Mouse (Mus musculus) liver, embryonic 14.5 days (tissue): ENCODE data around the gene Galnt17. TPM values are rescaled to one million over a fixed set of nuclear protein-coding genes. Genes with fewer than 3 reads are reported as not detected.

Experiments
- ATAC-seq: fragments of 200-750 bp; cut with Nextera tagmentation; 2 replicates; pipeline ENCODE4 v1.8.0; 2017; ENCODE audit warnings: moderate number of reproducible peaks, mild to moderate bottlenecking, moderate library complexity; ENCODE audit not compliant: insufficient read depth
- DNase-seq, 3 experiments: peaks; one replicate each; pipeline ENCODE4 v3.0.0-alpha.2; 2012 to 2013; ENCODE audit warnings: low read depth in 3 of 3, low spot score in 3 of 3
- H3K27ac ChIP-seq: fragments of 300-500 bp; sonication (generic); 2 replicates; pipeline ENCODE4 v1.5.1; 2014; ENCODE audit warnings: moderate library complexity, mild to moderate bottlenecking, control low read depth, inconsistent platforms
- H3K27me3 ChIP-seq: fragments of 300-500 bp; sonication (generic); 2 replicates; pipeline ENCODE4 v1.6.1; 2014; ENCODE audit warnings: mild to moderate bottlenecking, low read length, moderate library complexity; ENCODE audit not compliant: control insufficient read depth, insufficient read depth
- H3K36me3 ChIP-seq: fragments of 300-500 bp; sonication (generic); replicated peaks from 2 replicates; pipeline ENCODE4 v1.6.1; 2014; ENCODE audit warnings: low read depth; ENCODE audit not compliant: control insufficient read depth, insufficient read depth
- H3K4me1 ChIP-seq, 2 experiments: fragments of 200-500 bp in 1 of 2; fragments of 300-500 bp in 1 of 2; sonication (generic) in 1 of 2; replicated peaks; 2 replicates each; pipeline ENCODE4 v1.6.1; 2012 to 2014; ENCODE audit warnings: antibody characterized with exemption in 1 of 2, inconsistent platforms in 1 of 2, low read length in 1 of 2; ENCODE audit not compliant: control insufficient read depth in 2 of 2, insufficient read depth in 2 of 2
- H3K4me2 ChIP-seq: fragments of 300-500 bp; sonication (generic); 2 replicates; pipeline ENCODE4 v1.6.1; 2014; ENCODE audit warnings: low read depth, mild to moderate bottlenecking, control low read depth, moderate library complexity
- H3K4me3 ChIP-seq, 2 experiments: fragments of 200-500 bp in 1 of 2; fragments of 300-500 bp in 1 of 2; sonication (generic) in 1 of 2; 2 replicates each; pipeline ENCODE4 v1.5.1; 2012 to 2014; ENCODE audit warnings: low read depth in 2 of 2, low read length in 2 of 2, mild to moderate bottlenecking in 2 of 2, control low read depth in 1 of 2, inconsistent platforms in 1 of 2, moderate library complexity in 1 of 2; ENCODE audit not compliant: insufficient read depth in 1 of 2
- H3K9ac ChIP-seq: fragments of 300-500 bp; sonication (generic); replicated peaks from 2 replicates; pipeline ENCODE4 v1.6.1; 2014; ENCODE audit warnings: mild to moderate bottlenecking, control low read depth, moderate library complexity
- H3K9me3 ChIP-seq: fragments of 300-500 bp; sonication (generic); 2 replicates; pipeline ENCODE4 v1.6.1; 2016; ENCODE audit warnings: low read length, mixed read lengths; ENCODE audit not compliant: control insufficient read depth
- CTCF ChIP-seq: IDR thresholded peaks from 2 replicates; pipeline ENCODE4 v1.5.1; 2016; ENCODE audit warnings: antibody characterized with exemption, low read depth, control low read depth
- EP300 ChIP-seq: IDR thresholded peaks from 2 replicates; pipeline ENCODE4 v1.6.1; 2016; ENCODE audit warnings: antibody characterized with exemption, low read depth
- WGBS: fragments of 180-500 bp; shearing (Covaris S2); extraction: QIAGEN DNeasy Blood & Tissue Kit; methylation state at CpG from one replicate; pipeline ENCODE4 v1.1.7; 2014; ENCODE audit not compliant: insufficient replicate concordance; 5-methylcytosine and 5-hydroxymethylcytosine counted together
- polyA plus RNA-seq, 2 experiments: library from polyadenylated mRNA; depleted of rRNA in 1 of 2; stranded (reverse) in 1 of 2; unstranded in 1 of 2; fragments of >200 nt; fragmentation: Nextera tagmentation in 1 of 2; extraction: Ambion mirVana in 1 of 2; gene quantifications; 2 replicates each; pipeline versions ENCODE4 v1.2.1 to v1.2.3; 2012 to 2014

Gene Galnt17
- polyA plus RNA-seq, 2 experiments, result 0.02 TPM; not detected in 1

DNA sequence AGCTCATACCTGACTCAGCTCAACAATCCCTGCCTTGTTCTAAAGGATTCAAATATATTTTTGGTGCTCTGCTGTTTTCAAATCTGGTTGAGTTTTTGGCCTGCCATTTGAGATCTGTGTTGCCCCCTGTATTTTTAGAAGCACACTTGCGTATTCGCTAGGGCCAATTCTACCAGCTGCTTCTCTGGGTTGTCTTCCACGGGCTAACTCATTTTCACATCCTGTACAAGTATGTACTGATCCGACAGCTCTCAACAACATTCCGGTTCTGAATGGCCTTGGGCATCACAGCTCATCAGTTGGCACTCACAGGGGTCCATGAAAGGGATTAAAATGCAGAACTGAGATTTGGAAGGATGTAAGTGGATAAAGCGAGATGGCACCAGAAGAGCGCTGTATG, 382.6 kb downstream of the Galnt17 start:
- Histone ChIP-seq H3K9ac (no peak overlapping the region), H3K4me2 (no peak overlapping the region), H3K4me1 (no peaks in the 10 kb centered on the region), H3K27ac (no peak overlapping the region), H3K9me3 (no peaks in the 10 kb centered on the region), H3K27me3 (no peaks in the 10 kb centered on the region), H3K4me3 (no peak overlapping the region), H3K36me3 (no peaks in the 10 kb centered on the region)
- DNase-seq, result no peak
- TF ChIP-seq EP300 (no peak), CTCF (no peak)
- no peak for ATAC-seq
- 78% methylated on average over 7 of the region's 7 CpGs for WGBS

DNA sequence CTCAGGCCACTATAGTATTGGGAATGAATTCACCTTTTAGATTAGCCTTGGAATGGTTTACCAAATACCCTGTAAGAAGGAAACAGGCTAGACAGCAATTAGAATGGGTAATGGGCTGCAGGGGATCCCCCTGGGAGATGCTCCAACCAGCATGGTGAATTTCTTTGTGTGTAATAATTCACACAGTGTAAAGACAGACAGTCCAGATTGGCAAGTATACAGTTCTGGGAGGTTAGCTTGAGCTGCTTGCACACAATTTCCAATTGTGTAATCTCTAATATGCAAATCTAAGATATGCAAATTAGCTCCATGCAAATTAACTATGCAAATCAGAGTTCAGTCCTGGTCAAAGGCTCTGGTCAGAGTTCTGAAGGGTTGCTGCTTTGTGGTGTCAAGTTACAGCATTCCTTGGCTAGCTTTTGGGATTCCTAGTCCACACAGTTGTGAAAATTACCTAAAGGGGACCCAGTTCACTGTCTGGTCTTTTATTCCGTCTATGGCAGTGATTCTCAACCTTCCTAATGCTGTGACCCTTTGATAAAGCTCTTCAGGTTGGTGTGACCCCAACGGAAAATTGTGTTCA, 384.0 kb downstream of the Galnt17 start:
- no peaks in the 10 kb centered on the region for H3K36me3 ChIP-seq
- H3K9ac ChIP-seq, result no peak overlapping the region
- no peak overlapping the region for H3K4me3 ChIP-seq
- H3K27ac ChIP-seq, result no peak overlapping the region
- DNase-seq (no peak), ATAC-seq (no peak)
- no peaks in the 10 kb centered on the region for H3K4me1 ChIP-seq
- WGBS, result 22% methylated on average over 2 of the region's 2 CpGs
- H3K9me3 ChIP-seq, result no peaks in the 10 kb centered on the region
- no peak for TF ChIP-seq CTCF
- TF ChIP-seq EP300, result no peak
- H3K27me3 ChIP-seq, result no peaks in the 10 kb centered on the region
- no peak overlapping the region for H3K4me2 ChIP-seq

DNA sequence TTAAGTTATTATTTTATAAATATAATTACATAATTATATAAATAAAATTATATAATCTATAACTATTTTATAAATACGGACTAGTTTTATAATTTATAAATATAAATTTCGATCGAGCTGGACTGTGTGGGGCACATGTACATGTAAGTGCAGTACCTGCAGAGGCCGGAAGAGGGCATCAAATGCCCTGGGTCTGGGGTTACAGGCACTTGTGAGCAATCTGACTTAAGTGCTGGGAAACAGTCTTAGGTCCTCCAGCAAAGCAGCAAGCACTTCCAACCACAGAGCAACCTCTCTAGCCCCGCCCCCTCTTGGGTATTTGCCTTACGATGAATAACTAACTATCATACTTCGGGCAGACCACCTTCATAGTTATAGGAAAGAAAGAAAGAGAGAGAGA, 388.3 kb downstream of the Galnt17 start:
- no peaks in the 10 kb centered on the region for H3K27me3 ChIP-seq
- WGBS, result 72% methylated on average over 7 of the region's 7 CpGs
- ATAC-seq, result no peak

DNA sequence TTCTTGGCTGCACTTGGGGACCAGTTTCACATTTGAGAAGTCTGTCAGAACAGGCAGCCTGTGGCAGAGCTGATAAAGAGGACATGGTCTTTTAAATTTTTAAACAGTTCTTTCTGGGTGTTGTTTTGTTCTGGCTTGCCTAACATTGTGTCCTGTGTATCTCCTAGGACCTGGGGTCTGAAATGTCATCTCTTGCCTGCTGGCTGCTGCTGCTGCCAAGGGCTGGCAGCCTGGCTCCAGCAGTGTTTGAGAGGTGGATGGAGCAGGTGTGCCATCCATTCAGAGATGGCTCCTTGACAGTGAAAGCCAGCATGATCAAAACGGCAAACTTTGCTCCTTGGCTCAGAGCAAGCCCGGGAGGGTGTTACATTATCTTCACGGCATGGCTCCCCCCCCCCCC, 393.7 kb downstream of the Galnt17 start:
- Histone ChIP-seq H3K27me3 (no peaks in the 10 kb centered on the region), H3K27ac (no peak overlapping the region), H3K9ac (no peak overlapping the region), H3K4me2 (no peak overlapping the region), H3K4me1 (no peaks in the 10 kb centered on the region), H3K4me3 (no peak overlapping the region), H3K36me3 (no peaks in the 10 kb centered on the region), H3K9me3 (no peaks in the 10 kb centered on the region)
- DNase-seq (no peak), ATAC-seq (no peak)
- WGBS, result 56% methylated on average over 3 of the region's 3 CpGs
- no peak for TF ChIP-seq EP300
- no peak for TF ChIP-seq CTCF

More for the DNA sequence above, 388.3 kb downstream of the Galnt17 start:
- no peak for TF ChIP-seq EP300
- TF ChIP-seq CTCF, result no peak
- no peaks in the 10 kb centered on the region for H3K4me1 ChIP-seq
- H3K27ac ChIP-seq, result no peak overlapping the region
- no peaks in the 10 kb centered on the region for H3K9me3 ChIP-seq
- DNase-seq, result no peak
- no peak overlapping the region for H3K4me2 ChIP-seq
- H3K36me3 ChIP-seq, result no peaks in the 10 kb centered on the region
- H3K4me3 ChIP-seq, result no peak overlapping the region
- H3K9ac ChIP-seq, result no peak overlapping the region

DNA sequence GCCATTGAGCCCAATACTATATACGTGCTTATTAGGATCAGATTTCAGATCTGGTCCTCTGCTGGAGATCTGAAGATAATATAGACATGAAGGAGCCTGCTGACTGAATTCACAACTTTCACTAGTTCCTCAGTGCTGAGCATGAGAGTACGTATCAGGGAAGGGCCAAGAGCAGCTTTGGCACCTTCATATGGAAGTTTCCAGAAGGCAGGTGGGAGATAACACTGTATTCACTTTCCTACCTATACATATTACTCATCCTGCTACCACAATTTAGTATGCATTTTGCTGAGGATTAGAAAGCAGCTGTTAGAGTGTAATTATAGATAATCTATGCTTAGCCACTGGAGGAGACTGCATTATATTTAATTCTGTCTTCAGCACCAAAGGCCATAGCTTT, 396.7 kb downstream of the Galnt17 start:
- Histone ChIP-seq H3K4me3 (no peak overlapping the region), H3K9me3 (no peaks in the 10 kb centered on the region), H3K4me2 (no peak overlapping the region), H3K27ac (no peak overlapping the region), H3K9ac (no peak overlapping the region), H3K4me1 (no peaks in the 10 kb centered on the region), H3K36me3 (no peaks in the 10 kb centered on the region), H3K27me3 (no peaks in the 10 kb centered on the region)
- TF ChIP-seq CTCF, result no peak
- DNase-seq (no peak), ATAC-seq (no peak)
- WGBS, result 54% methylated on average over 2 of the region's 2 CpGs
